Mouse (Mus musculus): ENCODE measurements at regions not wholly inside any gene's neighbourhood (a gene's known extent, or its start where the extent isn't known, plus 50 kb on each side); places are given as distances from the start of the nearest gene placed in this dataset.

GRCm38 (mm10) chr15:42311166-42311565, 2177.0 kb downstream of the 9330182O14Rik start:
- TF ChIP-seq CTCF (IDR thresholded peaks at IDR 0.05; ENCODE audit: borderline replicate concordance, extremely low read depth, insufficient read depth, insufficient read length) (no peak), POLR2A (IDR thresholded peaks at IDR 0.05; ENCODE audit: borderline replicate concordance, extremely low read depth, insufficient read depth, insufficient read length, poor library complexity, severe bottlenecking) (no peak)
- DNase-seq (ENCODE audit: low read depth) = peak; percentile 57

- DNase-seq (ENCODE audit: low read depth) = peak; percentile 49
- TF ChIP-seq POLR2A (IDR thresholded peaks at IDR 0.05; ENCODE audit: borderline replicate concordance, extremely low read depth, insufficient read depth, insufficient read length, poor library complexity, severe bottlenecking) (no peak), CTCF (IDR thresholded peaks at IDR 0.05; ENCODE audit: borderline replicate concordance, extremely low read depth, insufficient read depth, insufficient read length) (no peak)
Measured at GRCm38 (mm10) chr15:42320349-42320748, 2186.2 kb downstream of the 9330182O14Rik start.

GRCm38 (mm10) chr15:42322940-42323339, 2188.8 kb downstream of the 9330182O14Rik start:
- peak; percentile 19 for DNase-seq (ENCODE audit: low read depth)
- TF ChIP-seq CTCF (IDR thresholded peaks at IDR 0.05; ENCODE audit: borderline replicate concordance, extremely low read depth, insufficient read depth, insufficient read length) (no peak), POLR2A (IDR thresholded peaks at IDR 0.05; ENCODE audit: borderline replicate concordance, extremely low read depth, insufficient read depth, insufficient read length, poor library complexity, severe bottlenecking) (no peak)

- peak; percentile 80 for DNase-seq (ENCODE audit: low read depth)
- TF ChIP-seq POLR2A (IDR thresholded peaks at IDR 0.05; ENCODE audit: borderline replicate concordance, extremely low read depth, insufficient read depth, insufficient read length, poor library complexity, severe bottlenecking) (no peak), CTCF (IDR thresholded peaks at IDR 0.05; ENCODE audit: borderline replicate concordance, extremely low read depth, insufficient read depth, insufficient read length) (no peak)
Measured at GRCm38 (mm10) chr15:42325221-42325620, 2191.1 kb downstream of the 9330182O14Rik start.

GRCm38 (mm10) chr15:42328535-42328934, 2194.4 kb downstream of the 9330182O14Rik start:
- DNase-seq (ENCODE audit: low read depth) = no peak
- TF ChIP-seq POLR2A (IDR thresholded peaks at IDR 0.05; ENCODE audit: borderline replicate concordance, extremely low read depth, insufficient read depth, insufficient read length, poor library complexity, severe bottlenecking) (no peak), CTCF (IDR thresholded peaks at IDR 0.05; ENCODE audit: borderline replicate concordance, extremely low read depth, insufficient read depth, insufficient read length) (no peak)

GRCm38 (mm10) chr15:42329742-42330141, 2195.6 kb downstream of the 9330182O14Rik start:
- TF ChIP-seq CTCF (IDR thresholded peaks at IDR 0.05; ENCODE audit: borderline replicate concordance, extremely low read depth, insufficient read depth, insufficient read length) = no peak
- peak; percentile 32 for DNase-seq (ENCODE audit: low read depth)

- no peak for DNase-seq (ENCODE audit: low read depth)
- TF ChIP-seq POLR2A (IDR thresholded peaks at IDR 0.05; ENCODE audit: borderline replicate concordance, extremely low read depth, insufficient read depth, insufficient read length, poor library complexity, severe bottlenecking) (no peak), CTCF (IDR thresholded peaks at IDR 0.05; ENCODE audit: borderline replicate concordance, extremely low read depth, insufficient read depth, insufficient read length) (no peak)
Measured at GRCm38 (mm10) chr15:42333642-42334041, 2199.5 kb downstream of the 9330182O14Rik start.

- DNase-seq (ENCODE audit: low read depth) = no peak
- TF ChIP-seq POLR2A (IDR thresholded peaks at IDR 0.05; ENCODE audit: borderline replicate concordance, extremely low read depth, insufficient read depth, insufficient read length, poor library complexity, severe bottlenecking) = no peak
Measured at GRCm38 (mm10) chr15:42346131-42346530, 2212.0 kb downstream of the 9330182O14Rik start.

- TF ChIP-seq POLR2A (IDR thresholded peaks at IDR 0.05; ENCODE audit: borderline replicate concordance, extremely low read depth, insufficient read depth, insufficient read length, poor library complexity, severe bottlenecking) (no peak), CTCF (IDR thresholded peaks at IDR 0.05; ENCODE audit: borderline replicate concordance, extremely low read depth, insufficient read depth, insufficient read length) (no peak)
- no peak for DNase-seq (ENCODE audit: low read depth)
Measured at GRCm38 (mm10) chr15:42361871-42362270, 2227.7 kb downstream of the 9330182O14Rik start.

GRCm38 (mm10) chr15:42364979-42365378, 2230.8 kb downstream of the 9330182O14Rik start:
- no peak for DNase-seq (ENCODE audit: low read depth)
- TF ChIP-seq CTCF (IDR thresholded peaks at IDR 0.05; ENCODE audit: borderline replicate concordance, extremely low read depth, insufficient read depth, insufficient read length) (no peak), POLR2A (IDR thresholded peaks at IDR 0.05; ENCODE audit: borderline replicate concordance, extremely low read depth, insufficient read depth, insufficient read length, poor library complexity, severe bottlenecking) (no peak)

GRCm38 (mm10) chr15:42366796-42367195, 2232.6 kb downstream of the 9330182O14Rik start:
- DNase-seq (ENCODE audit: low read depth) = peak; percentile 14
- TF ChIP-seq POLR2A (IDR thresholded peaks at IDR 0.05; ENCODE audit: borderline replicate concordance, extremely low read depth, insufficient read depth, insufficient read length, poor library complexity, severe bottlenecking) = no peak
- no peak for TF ChIP-seq CTCF (IDR thresholded peaks at IDR 0.05; ENCODE audit: borderline replicate concordance, extremely low read depth, insufficient read depth, insufficient read length)

- no peak for DNase-seq (ENCODE audit: low read depth)
- no peak for TF ChIP-seq CTCF (IDR thresholded peaks at IDR 0.05; ENCODE audit: borderline replicate concordance, extremely low read depth, insufficient read depth, insufficient read length)
- TF ChIP-seq POLR2A (IDR thresholded peaks at IDR 0.05; ENCODE audit: borderline replicate concordance, extremely low read depth, insufficient read depth, insufficient read length, poor library complexity, severe bottlenecking) = no peak
Measured at GRCm38 (mm10) chr15:42369603-42370002, 2235.4 kb downstream of the 9330182O14Rik start.

- DNase-seq (ENCODE audit: low read depth) = no peak
- TF ChIP-seq CTCF (IDR thresholded peaks at IDR 0.05; ENCODE audit: borderline replicate concordance, extremely low read depth, insufficient read depth, insufficient read length) (no peak), POLR2A (IDR thresholded peaks at IDR 0.05; ENCODE audit: borderline replicate concordance, extremely low read depth, insufficient read depth, insufficient read length, poor library complexity, severe bottlenecking) (no peak)
Measured at GRCm38 (mm10) chr15:42370044-42370443, 2235.9 kb downstream of the 9330182O14Rik start.
